Mouse (Mus musculus) macrophage (primary cell): Measurements from ENCODE around the gene Commd6. TPM values are rescaled to one million over a fixed set of nuclear protein-coding genes. Genes with fewer than 3 reads are reported as not detected.
A peak's percentile ranks its signal among the peaks of the same experiment; 100 is the strongest.

ENCODE experiments used
- H3K27ac ChIP-seq: fragments of 350-480 bp; formaldehyde crosslinking; 2 replicates; pipeline ENCODE4 v1.9.0; 2021
- H3K36me3 ChIP-seq: fragments of 350-480 bp; formaldehyde crosslinking; 2 replicates; pipeline ENCODE4 v1.9.0; 2021; ENCODE audit errors: inconsistent target
- H3K4me3 ChIP-seq: fragments of 350-480 bp; formaldehyde crosslinking; 2 replicates; pipeline ENCODE4 v1.9.0; 2021; ENCODE audit errors: inconsistent target
- H3K79me2 ChIP-seq: fragments of 350-480 bp; formaldehyde crosslinking; 2 replicates; pipeline ENCODE4 v1.9.0; 2021; ENCODE audit errors: inconsistent target
- WGBS: methylation state at CpG from one replicate; pipeline ENCODE4 v1.1.7; 2026; ENCODE audit warnings: inconsistent platforms; ENCODE audit not compliant: missing documents; 5-methylcytosine and 5-hydroxymethylcytosine counted together
- polyA plus RNA-seq: library from polyadenylated mRNA; stranded (reverse); fragments of 250-400 nt; gene quantifications from 3 replicates; pipeline ENCODE4 v1.2.4, GENCODE M21; 2018; ENCODE audit warnings: inconsistent platforms

Commd6 gene
- polyA plus RNA-seq, 1 experiment from 2014 or later: 40.0 TPM

GRCm38 (mm10) chr14:101650551-101650950, 10.1 kb upstream of the Commd6 start:
- no peaks in the 10 kb centered on the region for H3K36me3 ChIP-seq
- no peak overlapping the region for H3K27ac ChIP-seq
- H3K79me2 ChIP-seq: peaks cover 12% of the 10 kb centered on the region; the same call in 1 of the 2 replicates
- 95% methylated on average over 4 of the region's 4 CpGs for WGBS
- H3K4me3 ChIP-seq: no peak overlapping the region

GRCm38 (mm10) chr14:101644948-101645347, 4.5 kb upstream of the Commd6 start:
- 100% methylated on average over 1 of the region's 1 CpGs for WGBS

GRCm38 (mm10) chr14:101637381-101637780, 3.1 kb downstream of the Commd6 start:
- no peak overlapping the region for H3K27ac ChIP-seq
- H3K36me3 ChIP-seq: peaks cover 35% of the 10 kb centered on the region
- peaks cover 13% of the 10 kb centered on the region for H3K79me2 ChIP-seq
- H3K4me3 ChIP-seq: no peak overlapping the region
- WGBS: 100% methylated on average over 4 of the region's 6 CpGs

More at GRCm38 (mm10) chr14:101644948-101645347, 4.5 kb upstream of the Commd6 start:
- no peak overlapping the region for H3K4me3 ChIP-seq
- peaks cover under 1% of the 10 kb centered on the region; the same call in 1 of the 2 replicates for H3K79me2 ChIP-seq
- H3K27ac ChIP-seq: no peak overlapping the region
- no peaks in the 10 kb centered on the region for H3K36me3 ChIP-seq

GRCm38 (mm10) chr14:101635765-101636164, 4.7 kb downstream of the Commd6 start:
- WGBS: 100% methylated on average over 1 of the region's 1 CpGs
- no peak overlapping the region for H3K4me3 ChIP-seq
- peaks cover 39% of the 10 kb centered on the region for H3K36me3 ChIP-seq
- H3K27ac ChIP-seq: no peak overlapping the region
- peaks cover 13% of the 10 kb centered on the region for H3K79me2 ChIP-seq

GRCm38 (mm10) chr14:101630548-101630947, 9.9 kb downstream of the Commd6 start:
- Histone ChIP-seq H3K27ac (no peak overlapping the region), H3K36me3 (peaks cover 34% of the 10 kb centered on the region), H3K79me2 (no peaks in the 10 kb centered on the region), H3K4me3 (no peak overlapping the region)
- 77% methylated on average over 1 of the region's 2 CpGs for WGBS

- Histone ChIP-seq H3K4me3 (no peak overlapping the region), H3K36me3 (no peaks in the 10 kb centered on the region), H3K79me2 (no peaks in the 10 kb centered on the region), H3K27ac (no peak overlapping the region)
- 98% methylated on average over 5 of the region's 5 CpGs for WGBS
These were observed 22.8 kb downstream of the Commd6 start for GRCm38 (mm10) chr14:101617680-101618079.

- H3K79me2 ChIP-seq: no peaks in the 10 kb centered on the region
- 24% methylated on average over 7 of the region's 9 CpGs for WGBS
- H3K27ac ChIP-seq: no peak overlapping the region
- H3K36me3 ChIP-seq: no peaks in the 10 kb centered on the region
- no peak overlapping the region for H3K4me3 ChIP-seq
These were observed 24.3 kb downstream of the Commd6 start for GRCm38 (mm10) chr14:101616178-101616577.

- H3K36me3 ChIP-seq: no peaks in the 10 kb centered on the region
- no peak overlapping the region for H3K27ac ChIP-seq
- H3K79me2 ChIP-seq: no peaks in the 10 kb centered on the region
- no peak overlapping the region for H3K4me3 ChIP-seq
- 87% methylated on average over 1 of the region's 1 CpGs for WGBS
These were observed 27.3 kb downstream of the Commd6 start for GRCm38 (mm10) chr14:101613206-101613605.

GRCm38 (mm10) chr14:101610701-101611100, 29.8 kb downstream of the Commd6 start:
- Histone ChIP-seq H3K4me3 (no peak overlapping the region), H3K79me2 (peaks cover 22% of the 10 kb centered on the region; the same call in 1 of the 2 replicates), H3K36me3 (no peaks in the 10 kb centered on the region), H3K27ac (no peak overlapping the region)
- 89% methylated on average over 9 of the region's 10 CpGs for WGBS

GRCm38 (mm10) chr14:101608519-101609368, 31.7 kb downstream of the Commd6 start, which contains the start of gene Tbc1d4:
Gene Tbc1d4, minus strand, starts transcription at chr14:101609191.
- WGBS: under 1% methylated on average over 57 of the region's 62 CpGs
- no peaks in the 10 kb centered on the region for H3K36me3 ChIP-seq
- peak within 1 kb of the TSS; percentile 68 for H3K27ac ChIP-seq
- H3K4me3 ChIP-seq: peak within 1 kb of the TSS; percentile 57
- peaks cover 42% of the 10 kb centered on the region; the same call in 1 of the 2 replicates for H3K79me2 ChIP-seq

- no peak overlapping the region for H3K27ac ChIP-seq
- H3K79me2 ChIP-seq: peaks cover 50% of the 10 kb centered on the region; the same call in 1 of the 2 replicates
- H3K36me3 ChIP-seq: no peaks in the 10 kb centered on the region
- 2% methylated on average over 55 of the region's 62 CpGs for WGBS
- H3K4me3 ChIP-seq: peak overlapping the region; percentile 57
These were observed 32.6 kb downstream of the Commd6 start for GRCm38 (mm10) chr14:101607631-101608518.

GRCm38 (mm10) chr14:101605843-101606242, 34.6 kb downstream of the Commd6 start:
- Histone ChIP-seq H3K36me3 (no peaks in the 10 kb centered on the region), H3K4me3 (no peak overlapping the region), H3K27ac (no peak overlapping the region), H3K79me2 (peaks cover 65% of the 10 kb centered on the region; the same call in 1 of the 2 replicates)
- WGBS: 47% methylated on average over 2 of the region's 2 CpGs

- H3K79me2 ChIP-seq: peaks cover 92% of the 10 kb centered on the region; the same call in 1 of the 2 replicates
- no peak overlapping the region for H3K27ac ChIP-seq
- no peaks in the 10 kb centered on the region for H3K36me3 ChIP-seq
- 79% methylated on average over 3 of the region's 3 CpGs for WGBS
- no peak overlapping the region for H3K4me3 ChIP-seq
These were observed 37.6 kb downstream of the Commd6 start for GRCm38 (mm10) chr14:101602851-101603250.

- 92% methylated on average over 7 of the region's 14 CpGs for WGBS
- H3K36me3 ChIP-seq: no peaks in the 10 kb centered on the region
- H3K27ac ChIP-seq: no peak overlapping the region
- peaks cover 60% of the 10 kb centered on the region; the same call in 1 of the 2 replicates for H3K79me2 ChIP-seq
- H3K4me3 ChIP-seq: no peak overlapping the region
These were observed 43.3 kb downstream of the Commd6 start for GRCm38 (mm10) chr14:101597096-101597715.
